Mouse (Mus musculus) intestine, embryonic 16.5 days (tissue): ENCODE results near the gene Magi2. TPM values are rescaled to one million over a fixed set of nuclear protein-coding genes. Genes with fewer than 3 reads are reported as not detected.

Experiments used
- ATAC-seq: fragments of 200-750 bp; cut with Nextera tagmentation; 2 replicates; pipeline ENCODE4 v1.8.0; 2017; ENCODE audit warnings: moderate TSS enrichment, moderate library complexity
- H3K27ac ChIP-seq: fragments of 300-500 bp; sonication (generic); 2 replicates; pipeline ENCODE4 v1.5.1; 2014; ENCODE audit warnings: mild to moderate bottlenecking, low read length
- H3K27me3 ChIP-seq: fragments of 300-500 bp; sonication (generic); replicated peaks from 2 replicates; pipeline ENCODE4 v1.6.1; 2014; ENCODE audit warnings: low read length, control low read depth, mixed read lengths; ENCODE audit not compliant: control insufficient read depth, insufficient read depth
- H3K36me3 ChIP-seq: fragments of 300-500 bp; sonication (generic); 2 replicates; pipeline ENCODE4 v1.6.1; 2014; ENCODE audit warnings: low read length, control low read depth; ENCODE audit not compliant: control insufficient read depth, insufficient read depth
- H3K4me1 ChIP-seq: fragments of 300-500 bp; sonication (generic); 2 replicates; pipeline ENCODE4 v1.6.1; 2014; ENCODE audit warnings: low read length, control low read depth, mixed read lengths; ENCODE audit not compliant: control insufficient read depth, insufficient read depth
- H3K4me2 ChIP-seq: fragments of 300-500 bp; sonication (generic); 2 replicates; pipeline ENCODE4 v1.6.1; 2014; ENCODE audit warnings: low read depth, low read length, control low read depth
- H3K4me3 ChIP-seq: fragments of 300-500 bp; sonication (generic); 2 replicates; pipeline ENCODE4 v1.5.1; 2014; ENCODE audit warnings: mild to moderate bottlenecking, low read length
- H3K9ac ChIP-seq: fragments of 300-500 bp; sonication (generic); 2 replicates; pipeline ENCODE4 v1.6.1; 2014; ENCODE audit warnings: low read depth, low read length
- H3K9me3 ChIP-seq: fragments of 300-500 bp; sonication (generic); 2 replicates; pipeline ENCODE4 v1.6.1; 2016; ENCODE audit warnings: low read length, control low read depth; ENCODE audit not compliant: control insufficient read depth
- WGBS: fragments of 180-500 bp; shearing (Covaris S2); extraction: QIAGEN DNeasy Blood & Tissue Kit; methylation state at CpG from one replicate; pipeline ENCODE4 v1.1.7; 2014; 5-methylcytosine and 5-hydroxymethylcytosine counted together
- polyA plus RNA-seq: library from polyadenylated mRNA; unstranded; fragments of >200 nt; fragmentation: Nextera tagmentation; extraction: Ambion mirVana; gene quantifications from 2 replicates; pipeline ENCODE4 v1.2.1, GENCODE M21; 2015

The Magi2 gene
- polyA plus RNA-seq, 1 experiment from 2014 or later = 3.0 TPM

DNA sequence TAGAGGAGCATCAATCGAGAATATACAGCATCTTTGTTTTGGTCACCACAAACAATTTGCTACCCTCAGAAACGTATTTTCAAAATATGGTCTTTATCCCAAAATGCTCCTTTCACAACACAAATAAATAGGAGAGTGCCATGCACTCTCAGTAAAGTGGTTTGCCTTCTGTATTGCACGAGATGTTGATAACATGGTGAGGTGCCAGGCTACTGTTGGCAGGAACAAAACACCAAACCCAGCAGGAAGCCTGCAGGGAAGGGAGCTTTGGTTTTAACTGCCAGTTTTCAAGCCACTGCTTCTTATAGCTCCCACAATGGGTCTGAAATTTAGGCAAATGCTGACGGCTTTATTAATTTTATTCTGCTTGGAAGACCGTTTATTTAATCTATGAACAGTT lies 1131.6 kb downstream of the Magi2 start:
- H3K27ac ChIP-seq = no peak overlapping the region
- no peaks in the 10 kb centered on the region for H3K9me3 ChIP-seq
- H3K27me3 ChIP-seq = no peaks in the 10 kb centered on the region
- H3K4me1 ChIP-seq = no peaks in the 10 kb centered on the region
- no peak for ATAC-seq
- no peaks in the 10 kb centered on the region for H3K36me3 ChIP-seq
- H3K4me3 ChIP-seq = no peak overlapping the region
- WGBS = 65% methylated on average over 5 of the region's 5 CpGs
- no peak overlapping the region for H3K9ac ChIP-seq
- no peak overlapping the region for H3K4me2 ChIP-seq

DNA sequence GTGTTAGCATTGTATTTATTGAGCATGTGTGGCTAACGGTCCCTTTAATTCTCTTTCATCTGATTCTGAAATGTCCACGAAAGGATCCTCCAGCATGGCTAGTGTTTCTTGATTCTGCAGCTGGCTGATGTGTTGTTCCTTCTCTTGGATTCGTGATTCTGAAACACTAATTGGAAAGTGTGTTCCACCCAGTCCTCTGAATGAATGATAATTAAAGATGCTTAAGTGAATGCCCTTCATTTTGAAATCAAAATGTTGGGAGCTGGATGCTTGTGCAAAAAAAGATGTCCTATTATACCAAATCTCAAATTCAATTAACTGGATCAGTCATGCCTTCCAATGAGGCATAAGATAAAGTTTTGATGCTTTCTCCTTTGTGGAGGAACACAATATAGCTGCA lies 1132.2 kb downstream of the Magi2 start:
- Histone ChIP-seq H3K36me3 (no peaks in the 10 kb centered on the region), H3K27me3 (no peaks in the 10 kb centered on the region), H3K27ac (no peak overlapping the region), H3K4me1 (no peaks in the 10 kb centered on the region), H3K9ac (no peak overlapping the region), H3K4me2 (no peak overlapping the region), H3K9me3 (no peaks in the 10 kb centered on the region), H3K4me3 (no peak overlapping the region)
- ATAC-seq = no peak
- 66% methylated on average over 3 of the region's 3 CpGs for WGBS

DNA sequence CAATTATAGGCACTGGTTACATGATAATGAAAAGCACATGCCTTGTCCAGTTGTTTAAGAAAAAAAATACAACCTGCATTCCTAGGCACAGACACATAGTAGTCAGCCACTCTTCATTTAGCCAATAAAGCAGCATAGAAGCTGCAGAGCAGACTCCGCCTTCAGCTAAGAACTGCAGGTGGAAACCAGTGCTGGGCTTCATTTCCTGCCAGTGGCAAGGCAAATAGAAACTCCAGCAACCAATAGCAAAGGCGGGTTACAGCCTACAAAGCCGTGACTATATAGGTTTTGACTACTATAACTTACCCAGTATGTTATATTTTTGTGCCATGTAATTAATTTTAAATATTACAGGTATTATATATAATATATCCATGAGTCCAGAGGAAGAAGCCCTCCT lies 1135.3 kb downstream of the Magi2 start:
- Histone ChIP-seq H3K4me2 (no peak overlapping the region), H3K9ac (no peak overlapping the region), H3K4me1 (no peaks in the 10 kb centered on the region), H3K9me3 (no peaks in the 10 kb centered on the region), H3K27me3 (no peaks in the 10 kb centered on the region), H3K36me3 (no peaks in the 10 kb centered on the region), H3K4me3 (no peak overlapping the region), H3K27ac (no peak overlapping the region)
- no peak for ATAC-seq
- WGBS = 81% methylated on average over 3 of the region's 3 CpGs

DNA sequence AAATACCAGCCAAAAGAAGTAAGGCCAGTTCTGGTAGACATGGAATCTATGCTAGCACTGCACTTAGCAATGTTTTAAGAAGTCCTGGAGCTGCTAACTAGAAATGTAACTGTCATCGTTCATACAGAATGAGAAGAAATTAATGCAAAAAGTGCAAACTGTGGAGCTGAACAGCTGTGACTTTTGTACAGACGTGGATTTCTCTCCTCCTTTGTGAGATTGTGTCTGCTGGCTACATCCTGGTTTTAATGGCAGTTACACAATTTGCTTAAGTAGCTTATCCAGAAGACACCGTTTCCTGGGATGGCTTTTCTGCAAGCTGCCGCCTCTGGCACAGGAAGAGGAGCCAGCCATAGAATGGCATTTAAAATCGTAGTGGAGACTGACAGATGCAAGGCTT lies 1136.4 kb downstream of the Magi2 start:
- 62% methylated on average over 5 of the region's 5 CpGs for WGBS
- Histone ChIP-seq H3K9ac (no peak overlapping the region), H3K4me3 (no peak overlapping the region), H3K9me3 (no peaks in the 10 kb centered on the region), H3K36me3 (no peaks in the 10 kb centered on the region), H3K27ac (no peak overlapping the region), H3K4me2 (no peak overlapping the region), H3K4me1 (no peaks in the 10 kb centered on the region), H3K27me3 (no peaks in the 10 kb centered on the region)
- ATAC-seq = no peak

DNA sequence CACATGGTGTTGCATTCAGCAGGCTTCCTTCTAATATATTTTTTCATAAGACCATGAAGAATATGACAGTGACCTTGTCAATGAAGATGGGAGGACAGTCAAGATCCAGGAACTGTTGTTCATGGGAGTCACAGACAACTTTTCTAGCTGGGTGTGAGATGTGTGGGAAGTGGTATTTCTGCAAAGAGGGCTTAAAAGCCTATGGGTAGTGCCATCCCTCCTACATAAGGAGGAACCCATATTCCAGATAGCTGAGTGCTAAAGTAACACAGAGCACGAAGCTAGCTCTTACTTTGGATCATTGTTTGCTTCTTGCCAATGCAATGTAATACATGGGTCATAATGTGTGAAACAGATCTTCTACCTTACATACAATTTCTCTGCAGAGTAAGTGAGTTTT lies 1146.8 kb downstream of the Magi2 start:
- no peaks in the 10 kb centered on the region for H3K9me3 ChIP-seq
- no peak for ATAC-seq
- no peaks in the 10 kb centered on the region for H3K27me3 ChIP-seq
- H3K4me2 ChIP-seq = no peak overlapping the region
- H3K4me3 ChIP-seq = no peak overlapping the region
- H3K27ac ChIP-seq = no peak overlapping the region
- no peaks in the 10 kb centered on the region for H3K36me3 ChIP-seq
- H3K4me1 ChIP-seq = no peaks in the 10 kb centered on the region
- WGBS = 76% methylated on average over 1 of the region's 1 CpGs
- H3K9ac ChIP-seq = no peak overlapping the region

DNA sequence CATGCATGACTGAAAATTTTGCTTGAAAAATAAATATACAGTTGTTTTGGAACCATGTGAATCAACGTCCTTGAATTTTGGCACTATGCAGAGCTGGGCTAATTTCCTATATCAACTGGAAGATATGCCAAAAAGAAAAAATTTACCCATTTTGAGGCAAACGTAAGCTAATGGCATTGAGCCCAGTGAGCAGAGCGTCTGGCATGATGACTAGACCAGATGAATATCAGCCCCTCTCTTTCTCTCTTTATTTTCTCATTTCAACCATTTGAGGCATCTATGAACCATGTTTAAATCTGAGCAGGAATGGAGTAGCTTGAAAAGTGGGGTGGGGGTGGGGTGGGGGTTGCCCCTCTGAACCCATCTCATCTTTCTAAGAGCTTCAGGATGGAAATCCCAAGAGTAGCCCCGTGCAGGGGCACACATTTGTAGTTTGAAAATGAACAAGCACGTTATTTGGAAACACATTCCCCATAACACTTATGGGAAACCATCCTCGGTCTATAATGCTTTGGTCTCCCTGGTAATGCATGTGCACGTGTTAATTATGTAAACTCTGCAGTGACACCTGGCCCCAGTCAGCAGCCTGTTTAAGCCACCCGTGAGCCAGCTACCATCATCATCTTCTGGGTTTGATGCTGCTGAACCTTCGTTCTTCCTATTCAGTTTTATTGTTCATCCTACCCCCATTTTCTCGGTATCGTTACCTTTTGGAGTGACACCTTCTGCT lies 1151.4 kb downstream of the Magi2 start:
- no peak overlapping the region for H3K9ac ChIP-seq
- H3K9me3 ChIP-seq = no peaks in the 10 kb centered on the region
- no peak for ATAC-seq
- no peak overlapping the region for H3K27ac ChIP-seq
- H3K36me3 ChIP-seq = no peaks in the 10 kb centered on the region
- no peak overlapping the region for H3K4me2 ChIP-seq
- H3K4me1 ChIP-seq = no peaks in the 10 kb centered on the region
- no peaks in the 10 kb centered on the region for H3K27me3 ChIP-seq
- 77% methylated on average over 11 of the region's 11 CpGs for WGBS
- no peak overlapping the region for H3K4me3 ChIP-seq

DNA sequence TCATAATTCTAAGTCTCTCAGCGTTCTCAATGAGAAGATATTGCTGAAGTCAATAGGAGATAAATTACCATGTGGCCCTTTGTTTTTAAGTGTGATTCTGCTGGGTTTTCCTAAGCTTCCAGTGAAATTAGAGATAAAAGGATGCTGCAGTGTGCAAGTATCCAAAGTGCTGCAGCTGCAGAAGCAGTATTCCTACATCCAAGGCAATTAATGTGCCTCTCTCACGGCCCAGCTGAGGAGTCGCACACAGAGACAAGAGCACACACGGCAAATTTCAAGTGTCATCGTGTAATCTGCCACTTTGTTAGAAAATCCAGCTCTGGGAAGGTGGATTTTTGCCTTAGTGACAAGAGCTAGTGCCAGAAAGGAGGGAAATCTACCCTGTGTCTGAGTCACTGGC lies 1177.7 kb downstream of the Magi2 start:
- Histone ChIP-seq H3K27me3 (no peaks in the 10 kb centered on the region), H3K27ac (no peak overlapping the region), H3K4me1 (no peaks in the 10 kb centered on the region), H3K9me3 (no peaks in the 10 kb centered on the region), H3K4me2 (no peak overlapping the region), H3K4me3 (no peak overlapping the region), H3K9ac (no peak overlapping the region), H3K36me3 (no peaks in the 10 kb centered on the region)
- no peak for ATAC-seq
- WGBS = 77% methylated on average over 5 of the region's 5 CpGs

DNA sequence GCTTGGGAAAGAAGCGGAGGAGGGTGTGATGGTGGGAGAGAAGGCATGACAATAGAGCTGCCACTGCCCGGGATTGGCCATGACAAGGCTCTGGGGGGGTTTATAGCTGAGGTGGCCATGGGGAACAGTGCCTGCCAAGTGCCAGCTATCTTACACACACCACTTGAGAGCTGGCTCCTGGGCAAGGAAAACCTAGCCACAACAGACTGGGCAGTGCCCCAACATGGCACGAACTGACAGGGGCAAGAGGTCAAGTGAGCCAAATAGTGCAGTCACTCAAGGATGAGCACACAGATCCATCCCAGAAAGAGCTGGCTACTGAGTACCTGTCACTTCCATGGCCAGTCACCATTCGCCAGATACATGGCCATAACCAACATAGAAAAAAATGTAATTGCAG lies 1179.8 kb downstream of the Magi2 start:
- no peaks in the 10 kb centered on the region for H3K36me3 ChIP-seq
- H3K4me3 ChIP-seq = no peak overlapping the region
- 94% methylated on average over 4 of the region's 4 CpGs for WGBS
- no peaks in the 10 kb centered on the region for H3K9me3 ChIP-seq
- no peaks in the 10 kb centered on the region for H3K4me1 ChIP-seq
- no peak overlapping the region for H3K9ac ChIP-seq
- no peaks in the 10 kb centered on the region for H3K27me3 ChIP-seq
- H3K27ac ChIP-seq = no peak overlapping the region
- no peak overlapping the region for H3K4me2 ChIP-seq
- no peak for ATAC-seq

DNA sequence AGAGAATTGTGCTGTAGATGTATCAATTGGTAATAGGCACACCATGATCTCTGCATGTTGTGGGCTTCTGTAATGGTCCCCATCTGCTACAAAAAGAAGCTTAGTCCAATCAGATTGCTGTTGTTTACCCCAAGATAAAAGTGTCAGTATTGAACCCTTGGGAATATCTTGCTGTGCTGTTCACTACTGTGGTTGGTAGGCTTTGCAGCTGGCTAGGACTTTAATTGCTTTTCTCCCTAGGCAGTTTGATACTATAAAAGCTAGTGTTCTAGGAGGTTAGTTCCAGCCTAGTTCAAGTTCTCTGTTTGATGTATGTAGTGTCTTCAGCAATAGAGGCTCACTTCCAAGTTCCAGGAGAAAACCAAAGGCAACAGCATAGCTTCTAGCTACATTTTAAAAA lies 1188.5 kb downstream of the Magi2 start:
- no peak overlapping the region for H3K4me3 ChIP-seq

DNA sequence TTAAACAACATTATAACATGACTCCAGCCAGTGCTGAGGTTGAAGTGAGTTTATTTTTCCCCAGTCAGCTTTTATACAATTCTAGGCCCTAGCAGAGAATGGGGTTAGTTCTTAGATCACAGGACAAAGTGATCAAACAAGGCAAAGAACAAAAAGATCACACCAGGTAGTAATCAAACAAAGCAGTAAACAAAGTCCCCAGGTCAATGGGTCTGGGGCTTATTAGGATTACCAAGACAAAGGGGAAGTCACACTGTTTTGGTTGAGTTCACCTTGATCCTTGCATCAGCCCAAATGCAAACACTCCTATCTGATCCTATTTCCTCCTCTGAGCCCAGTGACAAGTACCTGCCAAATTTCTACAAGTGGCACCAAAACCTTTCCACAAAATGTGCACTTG lies 1190.5 kb downstream of the Magi2 start:
- no peak overlapping the region for H3K4me2 ChIP-seq
- no peaks in the 10 kb centered on the region for H3K4me1 ChIP-seq
- ATAC-seq = no peak
- no peak overlapping the region for H3K4me3 ChIP-seq
- H3K36me3 ChIP-seq = no peaks in the 10 kb centered on the region
- no peak overlapping the region for H3K27ac ChIP-seq
- no peaks in the 10 kb centered on the region for H3K27me3 ChIP-seq
- H3K9me3 ChIP-seq = no peaks in the 10 kb centered on the region
- H3K9ac ChIP-seq = no peak overlapping the region

More for the DNA sequence above, 1188.5 kb downstream of the Magi2 start:
- Histone ChIP-seq H3K9me3 (no peaks in the 10 kb centered on the region), H3K36me3 (no peaks in the 10 kb centered on the region), H3K27ac (no peak overlapping the region), H3K4me1 (no peaks in the 10 kb centered on the region), H3K9ac (no peak overlapping the region), H3K4me2 (no peak overlapping the region), H3K27me3 (no peaks in the 10 kb centered on the region)
- no peak for ATAC-seq
